Mouse (Mus musculus) liver, postnatal 0 days (tissue): ENCODE results near the gene Miga1. TPM values are rescaled to one million over a fixed set of nuclear protein-coding genes. Genes with fewer than 3 reads are reported as not detected.

Source experiments
- ATAC-seq: fragments of 200-750 bp; cut with Nextera tagmentation; 2 replicates; pipeline ENCODE4 v1.8.0; 2017; ENCODE audit warnings: mild to moderate bottlenecking, moderate library complexity
- DNase-seq: peaks from one replicate; pipeline ENCODE4 v3.0.0-alpha.2; 2016
- H3K27ac ChIP-seq: fragments of 300-500 bp; sonication (generic); 2 replicates; pipeline ENCODE4 v1.5.1; 2014; ENCODE audit warnings: antibody characterized with exemption, moderate library complexity, mild to moderate bottlenecking, low read depth
- H3K27me3 ChIP-seq: fragments of 300-500 bp; sonication (generic); 2 replicates; pipeline ENCODE4 v1.6.1; 2014; ENCODE audit warnings: low read length, control low read depth, mixed read lengths; ENCODE audit not compliant: insufficient read depth
- H3K36me3 ChIP-seq: fragments of 300-500 bp; sonication (generic); replicated peaks from 2 replicates; pipeline ENCODE4 v1.6.1; 2014; ENCODE audit warnings: mild to moderate bottlenecking, control low read depth, low read length, moderate library complexity, mixed read lengths; ENCODE audit not compliant: insufficient read depth
- H3K4me1 ChIP-seq: fragments of 300-500 bp; sonication (generic); 2 replicates; pipeline ENCODE4 v1.6.1; 2014; ENCODE audit warnings: antibody characterized with exemption, mild to moderate bottlenecking, control low read depth; ENCODE audit not compliant: insufficient read depth
- H3K4me2 ChIP-seq: fragments of 300-500 bp; sonication (generic); 2 replicates; pipeline ENCODE4 v1.6.1; 2014; ENCODE audit warnings: low read depth, mild to moderate bottlenecking, low read length, moderate library complexity, mixed read lengths
- H3K4me3 ChIP-seq: fragments of 300-500 bp; sonication (generic); 2 replicates; pipeline ENCODE4 v1.5.1; 2014; ENCODE audit warnings: low read depth, low read length
- H3K9ac ChIP-seq: fragments of 300-500 bp; sonication (generic); replicated peaks from 2 replicates; pipeline ENCODE4 v1.6.1; 2014; ENCODE audit warnings: mild to moderate bottlenecking, moderate library complexity
- H3K9me3 ChIP-seq: fragments of 300-500 bp; sonication (generic); 2 replicates; pipeline ENCODE4 v1.6.1; 2016; ENCODE audit warnings: mild to moderate bottlenecking, control low read depth, low read length, mixed read lengths
- CTCF ChIP-seq: sonication (generic); IDR thresholded peaks from 2 replicates; pipeline ENCODE4 v1.5.1; 2016; ENCODE audit warnings: antibody characterized with exemption, low read depth
- EP300 ChIP-seq: IDR thresholded peaks from 2 replicates; pipeline ENCODE4 v1.6.1; 2016; ENCODE audit warnings: antibody characterized with exemption, low read depth, mild to moderate bottlenecking
- WGBS: fragments of 180-500 bp; shearing (Covaris S2); extraction: QIAGEN DNeasy Blood & Tissue Kit; methylation state at CpG from one replicate; pipeline ENCODE4 v1.1.7; 2014; ENCODE audit not compliant: insufficient replicate concordance; 5-methylcytosine and 5-hydroxymethylcytosine counted together
- polyA plus RNA-seq: library from polyadenylated mRNA; unstranded; fragments of >200 nt; fragmentation: Nextera tagmentation; extraction: Ambion mirVana; gene quantifications from 2 replicates; pipeline ENCODE4 v1.2.1, GENCODE M21; 2015

Miga1 gene
- polyA plus RNA-seq, 1 experiment from 2014 or later = 3.2 TPM

DNA sequence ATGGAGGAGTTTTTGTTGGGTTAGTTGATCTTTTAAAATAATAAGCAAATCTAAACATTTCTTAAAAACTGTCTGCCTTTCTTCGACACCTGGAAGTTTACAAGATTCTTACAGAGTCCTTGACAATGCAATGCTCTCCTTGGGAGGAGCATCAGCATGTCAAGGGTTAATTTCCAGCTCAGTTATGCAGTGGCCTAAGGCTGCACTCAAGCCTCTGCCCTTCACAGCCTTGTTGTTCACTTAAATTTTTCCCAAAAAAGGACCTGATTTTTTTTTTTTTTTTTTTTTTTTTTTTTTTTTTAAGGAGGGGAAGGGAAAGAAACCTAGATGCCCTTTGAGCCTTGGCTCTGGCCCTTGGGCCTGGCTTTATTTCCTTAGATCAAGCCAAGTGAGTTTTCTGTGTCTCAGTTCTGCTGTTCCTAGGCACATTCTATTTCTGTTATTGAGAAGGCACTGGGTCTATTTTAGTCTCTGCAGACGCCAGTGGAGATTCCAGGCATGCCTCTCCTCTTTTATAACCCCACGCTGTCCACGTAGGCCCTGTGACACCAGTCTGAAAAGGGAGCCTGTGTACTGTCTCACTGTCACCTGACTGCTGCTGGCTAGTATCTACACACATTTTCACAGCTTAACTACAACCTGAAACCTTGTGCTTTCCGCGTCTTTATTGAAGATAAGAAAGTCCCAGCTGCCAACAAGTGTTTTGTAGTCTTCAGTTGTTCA lies 36.0 kb downstream of the Miga1 start:
- H3K4me1 ChIP-seq = peaks cover 5% of the 10 kb centered on the region
- no peak overlapping the region for H3K4me2 ChIP-seq
- no peaks in the 10 kb centered on the region for H3K27me3 ChIP-seq
- H3K9me3 ChIP-seq = no peaks in the 10 kb centered on the region
- 70% methylated on average over 6 of the region's 6 CpGs for WGBS
- ATAC-seq (no peak), DNase-seq (no peak)
- H3K4me3 ChIP-seq = no peak overlapping the region
- no peak for TF ChIP-seq EP300
- TF ChIP-seq CTCF = no peak
- H3K9ac ChIP-seq = no peak overlapping the region
- peaks cover 4% of the 10 kb centered on the region for H3K36me3 ChIP-seq
- no peak overlapping the region for H3K27ac ChIP-seq

GRCm38 (mm10) chr3:152302991-152303390 lies 37.2 kb downstream of the Miga1 start:
- Histone ChIP-seq H3K9ac (no peak overlapping the region), H3K36me3 (peaks cover 4% of the 10 kb centered on the region), H3K9me3 (no peaks in the 10 kb centered on the region), H3K27me3 (no peaks in the 10 kb centered on the region), H3K4me3 (no peak overlapping the region), H3K27ac (no peak overlapping the region), H3K4me2 (no peak overlapping the region), H3K4me1 (no peaks in the 10 kb centered on the region)
- DNase-seq (no peak), ATAC-seq (no peak)
- no peak for TF ChIP-seq CTCF
- no peak for TF ChIP-seq EP300
- 79% methylated on average over 9 of the region's 9 CpGs for WGBS

DNA sequence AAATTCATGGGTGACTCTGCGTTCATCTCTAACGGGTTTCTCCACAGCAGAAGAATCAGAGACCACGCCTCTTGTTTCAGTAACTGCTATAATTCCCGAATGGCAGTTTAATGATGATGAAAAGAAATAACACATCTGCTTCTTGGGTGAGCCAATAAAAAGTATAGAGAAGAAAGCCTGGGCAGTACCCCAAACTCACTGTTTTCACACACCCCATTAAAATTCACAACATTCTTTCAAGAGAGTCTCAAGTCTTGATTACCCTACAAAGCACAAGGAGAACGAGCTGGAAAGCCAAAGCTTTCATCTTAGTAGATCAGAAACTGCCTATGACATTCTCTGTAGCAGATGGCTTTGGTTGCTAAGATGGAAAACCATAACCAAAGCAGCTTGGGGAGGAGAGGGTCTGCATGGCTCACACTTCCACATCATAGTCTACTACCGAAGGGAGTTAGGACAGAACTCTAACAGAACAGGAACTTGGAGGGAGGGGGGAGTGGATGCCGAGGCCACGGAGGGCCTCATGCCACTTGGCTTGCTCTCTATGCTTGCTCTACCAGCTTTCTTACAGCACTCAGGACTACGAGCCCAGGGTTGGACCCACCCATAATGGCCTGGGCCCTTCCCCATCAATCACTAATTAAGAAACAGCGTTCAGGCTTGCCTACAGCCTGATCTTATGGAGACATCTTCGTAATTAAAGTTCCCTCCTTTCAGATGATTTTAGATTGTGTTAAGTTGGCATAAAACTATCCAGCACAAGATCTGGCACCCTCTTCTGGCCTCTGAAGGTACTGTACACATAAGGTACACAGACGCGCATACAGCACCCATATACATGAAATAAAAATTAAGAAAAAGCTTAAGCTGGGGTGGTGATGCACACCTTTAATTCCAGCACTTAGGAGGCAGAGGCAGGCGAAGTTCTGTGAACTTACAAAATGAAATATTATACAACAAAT lies 39.5 kb downstream of the Miga1 start:
- ATAC-seq (no peak), DNase-seq (no peak)
- H3K36me3 ChIP-seq = peaks cover 4% of the 10 kb centered on the region
- WGBS = 89% methylated on average over 14 of the region's 14 CpGs
- no peaks in the 10 kb centered on the region for H3K4me1 ChIP-seq
- no peak overlapping the region for H3K27ac ChIP-seq
- no peak overlapping the region for H3K4me2 ChIP-seq
- no peak for TF ChIP-seq EP300
- peak; percentile 33 for TF ChIP-seq CTCF
- no peaks in the 10 kb centered on the region for H3K9me3 ChIP-seq
- no peak overlapping the region for H3K9ac ChIP-seq
- no peak overlapping the region for H3K4me3 ChIP-seq
- H3K27me3 ChIP-seq = no peaks in the 10 kb centered on the region

- Histone ChIP-seq H3K36me3 (peaks cover 2% of the 10 kb centered on the region; the same call in 1 of the 2 replicates), H3K4me1 (no peaks in the 10 kb centered on the region), H3K9ac (no peak overlapping the region), H3K9me3 (no peaks in the 10 kb centered on the region), H3K4me2 (no peak overlapping the region), H3K27me3 (no peaks in the 10 kb centered on the region), H3K4me3 (no peak overlapping the region), H3K27ac (no peak overlapping the region)
- WGBS = 89% methylated on average over 5 of the region's 5 CpGs
- no peak for ATAC-seq
- DNase-seq = no peak
- no peak for TF ChIP-seq EP300
- no peak for TF ChIP-seq CTCF
These were observed 44.3 kb downstream of the Miga1 start for GRCm38 (mm10) chr3:152295896-152296295.

- Histone ChIP-seq H3K36me3 (peaks cover 6% of the 10 kb centered on the region), H3K4me1 (no peaks in the 10 kb centered on the region), H3K4me3 (no peak overlapping the region), H3K9me3 (no peaks in the 10 kb centered on the region), H3K27me3 (no peaks in the 10 kb centered on the region), H3K27ac (no peak overlapping the region), H3K4me2 (no peak overlapping the region), H3K9ac (no peak overlapping the region)
- TF ChIP-seq EP300 = no peak
- no peak for TF ChIP-seq CTCF
- WGBS = 64% methylated on average over 3 of the region's 3 CpGs
- no peak for DNase-seq
- ATAC-seq = no peak
These were observed 45.8 kb downstream of the Miga1 start for GRCm38 (mm10) chr3:152294400-152294799.

DNA sequence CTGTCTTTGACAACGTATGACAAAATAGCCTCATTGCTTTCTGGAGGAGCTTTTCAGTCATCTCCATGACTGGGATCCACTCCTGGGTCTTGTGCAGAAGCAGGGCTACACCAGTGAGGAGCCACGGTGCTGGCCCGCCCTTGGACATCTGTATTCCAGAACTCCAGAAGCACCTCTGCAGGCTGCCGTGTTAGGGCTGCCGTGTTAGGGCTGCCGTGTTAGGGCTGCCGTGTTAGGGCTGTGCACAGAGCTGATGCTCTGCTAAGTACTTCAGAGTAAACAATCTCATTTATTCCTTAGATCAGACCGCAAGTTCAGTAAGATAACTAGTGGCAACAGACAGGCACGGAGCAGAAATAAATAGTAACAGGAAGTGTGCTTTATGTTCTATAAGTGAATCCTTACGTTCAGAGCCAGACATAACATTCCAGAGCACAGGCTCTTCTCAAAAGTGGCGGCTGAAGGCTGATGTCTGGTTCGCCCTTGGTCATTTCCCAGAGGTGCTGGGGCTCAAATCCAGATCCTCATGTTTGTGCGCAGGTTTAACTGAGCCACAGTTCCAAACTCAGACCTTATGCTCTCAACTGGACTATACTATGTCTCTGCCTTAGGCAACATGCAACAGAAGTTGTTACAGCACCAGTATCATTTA lies 46.6 kb downstream of the Miga1 start:
- 75% methylated on average over 13 of the region's 13 CpGs for WGBS
- no peak for TF ChIP-seq CTCF
- no peak for TF ChIP-seq EP300
- ATAC-seq = no peak

More for the DNA sequence above, 46.6 kb downstream of the Miga1 start:
- Histone ChIP-seq H3K36me3 (peaks cover 6% of the 10 kb centered on the region), H3K4me1 (no peaks in the 10 kb centered on the region), H3K4me2 (no peak overlapping the region), H3K9me3 (no peaks in the 10 kb centered on the region), H3K9ac (no peak overlapping the region), H3K27me3 (no peaks in the 10 kb centered on the region), H3K4me3 (no peak overlapping the region), H3K27ac (no peak overlapping the region)
- DNase-seq = no peak
